Mouse (Mus musculus) mesoderm, embryonic 11.5 days (tissue): ENCODE measurements around the gene Ppfibp1.

Source experiments
- DNase-seq: peaks from one replicate; pipeline ENCODE4 v3.0.0-alpha.2; 2012; ENCODE audit warnings: low read depth, low spot score

Ppfibp1 gene

GRCm38 (mm10) chr6:146995878-146996277 lies 107.6 kb downstream of the Ppfibp1 start:
- no peak for DNase-seq

GRCm38 (mm10) chr6:146997006-146997405 lies 108.7 kb downstream of the Ppfibp1 start:
- no peak for DNase-seq

GRCm38 (mm10) chr6:146998710-146999109 lies 110.4 kb downstream of the Ppfibp1 start:
- DNase-seq = no peak

DNA sequence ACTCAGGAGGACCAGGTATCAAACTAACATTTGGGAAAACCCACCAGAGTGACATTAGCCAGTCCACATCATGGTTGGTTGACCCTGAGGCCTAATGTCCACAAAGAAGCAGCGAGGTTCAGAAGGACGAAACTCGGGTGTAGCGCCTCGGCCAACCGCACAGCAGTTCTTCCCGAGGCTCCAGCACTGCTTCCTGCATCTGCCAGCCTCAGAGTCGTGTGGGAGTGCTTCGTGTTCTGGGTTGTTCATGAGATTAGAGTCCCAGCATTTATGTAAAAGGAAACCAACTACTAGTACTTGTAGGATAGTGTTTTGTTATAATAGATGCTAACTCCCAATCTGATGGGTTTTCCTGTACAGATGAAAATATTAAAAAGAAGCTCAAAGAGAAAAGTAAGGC lies 111.0 kb downstream of the Ppfibp1 start:
- no peak for DNase-seq

DNA sequence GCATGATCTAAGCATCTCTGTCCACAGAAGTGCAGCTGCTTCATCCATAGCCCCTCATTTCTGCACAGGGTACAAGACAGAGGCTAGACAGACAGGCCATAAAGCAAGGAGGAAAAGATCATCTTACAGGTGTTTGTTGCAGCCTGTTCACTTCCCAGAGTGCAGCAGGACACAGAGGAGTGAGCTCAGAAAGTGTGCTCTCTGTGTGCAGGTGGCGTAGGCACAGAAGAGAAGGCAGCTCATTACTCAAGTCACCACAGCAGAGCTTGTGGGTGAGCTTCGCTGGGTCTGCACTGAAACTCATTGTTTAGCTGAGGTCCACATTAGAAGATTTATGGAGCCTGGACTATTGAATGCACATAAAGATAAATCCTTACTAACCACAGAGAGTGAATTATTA lies 111.5 kb downstream of the Ppfibp1 start:
- DNase-seq = no peak

GRCm38 (mm10) chr6:147008148-147008547 lies 119.9 kb downstream of the Ppfibp1 start:
- peak; percentile 56 for DNase-seq

- no peak for DNase-seq
Measured at GRCm38 (mm10) chr6:147010358-147010757, 122.1 kb downstream of the Ppfibp1 start.

DNA sequence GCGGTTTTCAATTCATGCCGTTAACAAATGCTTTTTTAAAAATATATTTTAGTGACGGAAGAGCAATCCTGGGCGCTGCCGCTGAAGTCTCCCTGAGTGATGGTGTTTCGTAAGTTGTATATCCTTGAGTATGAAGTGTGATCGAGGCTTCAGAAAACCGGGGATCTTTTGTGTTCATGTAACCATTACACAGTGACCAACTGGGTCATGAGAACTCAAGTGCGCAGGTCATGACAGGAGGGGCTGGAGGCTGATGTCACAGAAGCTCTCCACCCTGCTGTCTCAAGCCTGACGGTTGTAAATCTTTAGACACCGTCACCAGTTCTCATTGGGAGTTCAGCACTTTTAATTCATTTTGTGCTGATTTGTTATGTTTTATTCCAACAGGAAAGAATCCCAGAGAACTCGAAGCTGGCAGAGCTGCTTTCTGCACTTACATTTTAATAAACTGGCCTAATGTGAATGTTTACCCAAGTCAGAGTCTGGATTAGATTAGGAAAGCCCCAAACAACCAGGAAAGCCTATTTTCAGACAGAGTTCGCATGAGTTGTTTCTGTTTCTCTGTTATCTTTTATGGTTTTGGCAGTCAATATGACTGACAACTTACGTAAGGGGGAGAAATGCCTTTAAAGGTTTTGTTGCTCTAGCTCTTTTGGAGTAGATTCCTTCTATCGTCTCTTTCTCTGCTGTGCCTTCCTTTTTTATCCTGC lies 122.7 kb downstream of the Ppfibp1 start:
- DNase-seq = no peak

DNA sequence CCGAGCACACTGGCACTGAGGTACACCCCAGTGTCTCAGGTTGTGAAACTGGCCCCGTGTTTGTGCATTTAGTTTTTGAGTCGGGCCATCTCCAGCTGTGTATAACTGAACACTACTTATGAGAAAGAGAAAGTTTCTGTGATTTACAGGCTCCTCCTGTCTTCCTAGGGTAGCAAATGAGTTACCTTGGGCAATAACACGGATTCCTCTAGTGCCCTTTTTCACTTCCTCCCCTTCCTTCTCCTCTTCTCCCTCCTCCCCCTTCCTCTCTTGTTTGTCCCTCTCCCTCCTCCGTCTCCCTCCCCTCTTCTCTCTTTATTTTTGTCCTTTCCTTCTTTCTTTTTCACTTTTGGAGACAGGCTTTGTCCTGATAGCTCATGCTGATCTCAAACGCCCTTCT lies 123.3 kb downstream of the Ppfibp1 start:
- no peak for DNase-seq

- no peak for DNase-seq
Measured at GRCm38 (mm10) chr6:147011977-147012376, 123.7 kb downstream of the Ppfibp1 start.

DNA sequence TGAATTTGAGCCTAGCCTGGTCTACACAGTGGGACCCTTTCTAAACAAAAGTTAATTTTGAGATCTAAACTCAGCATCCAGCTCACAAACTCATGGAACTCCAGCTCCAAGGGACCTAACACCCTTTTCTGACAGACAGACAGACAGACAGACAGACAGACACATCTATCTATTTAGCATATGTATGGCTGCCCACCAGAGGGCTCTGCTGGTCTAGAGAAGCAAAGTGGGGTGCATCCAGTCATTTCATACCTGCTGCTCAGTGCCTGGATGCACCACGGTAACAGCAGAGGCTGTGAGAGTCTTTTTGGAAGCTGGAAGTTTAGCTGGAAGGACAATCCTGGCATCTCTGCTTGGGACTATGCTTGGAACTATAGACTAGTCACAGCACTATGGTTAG lies 125.3 kb downstream of the Ppfibp1 start:
- no peak for DNase-seq

GRCm38 (mm10) chr6:147017906-147018305 lies 129.6 kb downstream of the Ppfibp1 start:
- no peak for DNase-seq

DNA sequence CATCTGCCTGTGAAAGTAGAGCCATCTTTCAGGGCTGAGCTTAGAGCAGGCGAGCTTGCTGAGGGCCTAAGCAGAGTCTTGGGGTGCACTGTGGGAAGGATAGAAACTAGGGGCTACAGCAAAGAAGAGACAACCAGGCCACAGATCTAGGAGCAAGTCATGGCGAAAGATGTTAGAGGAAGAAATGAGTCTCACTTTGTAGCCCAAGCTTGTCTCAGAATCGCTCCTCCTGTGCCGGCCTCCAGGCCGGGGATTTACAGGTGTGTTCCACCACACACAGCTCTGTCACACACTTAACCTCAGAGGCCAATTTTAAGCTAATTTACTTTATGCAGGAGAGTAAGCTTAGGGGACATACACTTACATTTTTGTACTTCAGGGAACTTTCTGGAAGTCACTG lies 130.1 kb downstream of the Ppfibp1 start:
- DNase-seq = no peak

DNA sequence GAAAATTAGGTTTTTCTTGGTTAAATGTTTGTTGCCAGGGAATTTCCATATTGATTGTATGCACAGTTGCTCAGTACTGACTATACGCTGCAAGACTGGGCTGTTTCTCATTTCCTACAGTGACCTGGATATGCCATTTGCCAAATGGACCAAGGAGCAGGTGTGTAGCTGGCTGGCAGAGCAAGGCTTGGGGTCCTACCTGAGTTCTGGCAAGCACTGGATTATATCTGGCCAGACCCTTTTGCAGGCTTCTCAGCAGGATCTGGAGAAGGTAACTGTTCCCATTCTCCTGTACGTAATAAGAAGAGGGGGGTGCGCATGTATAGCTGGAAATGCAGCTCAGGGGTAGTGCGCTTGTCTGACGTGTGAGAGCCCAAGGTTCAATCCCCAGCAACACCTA lies 132.9 kb downstream of the Ppfibp1 start:
- DNase-seq = no peak

- DNase-seq = no peak
Measured at GRCm38 (mm10) chr6:147022375-147023132, 134.3 kb downstream of the Ppfibp1 start.

GRCm38 (mm10) chr6:147023133-147023395 lies 134.8 kb downstream of the Ppfibp1 start:
- no peak for DNase-seq

DNA sequence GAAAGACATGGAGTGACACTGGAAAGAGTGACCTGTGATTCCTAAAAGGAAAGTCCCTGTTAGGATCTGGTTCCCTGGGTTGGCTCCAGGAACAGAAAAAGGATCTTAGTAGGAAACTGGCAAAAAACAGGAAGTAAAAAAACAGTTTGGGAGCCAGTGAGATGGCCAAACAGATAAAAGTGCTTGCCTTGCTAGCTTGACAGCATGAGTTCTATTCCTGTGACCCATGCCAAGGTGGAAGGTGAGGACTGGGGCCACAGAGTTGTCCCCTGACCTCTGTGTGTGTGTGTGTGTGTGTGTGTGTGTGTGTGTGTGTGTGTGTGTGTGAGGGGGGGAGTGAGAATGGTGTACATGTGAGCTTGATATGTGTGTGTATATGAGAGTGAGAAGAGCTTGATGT lies 135.3 kb downstream of the Ppfibp1 start:
- no peak for DNase-seq

DNA sequence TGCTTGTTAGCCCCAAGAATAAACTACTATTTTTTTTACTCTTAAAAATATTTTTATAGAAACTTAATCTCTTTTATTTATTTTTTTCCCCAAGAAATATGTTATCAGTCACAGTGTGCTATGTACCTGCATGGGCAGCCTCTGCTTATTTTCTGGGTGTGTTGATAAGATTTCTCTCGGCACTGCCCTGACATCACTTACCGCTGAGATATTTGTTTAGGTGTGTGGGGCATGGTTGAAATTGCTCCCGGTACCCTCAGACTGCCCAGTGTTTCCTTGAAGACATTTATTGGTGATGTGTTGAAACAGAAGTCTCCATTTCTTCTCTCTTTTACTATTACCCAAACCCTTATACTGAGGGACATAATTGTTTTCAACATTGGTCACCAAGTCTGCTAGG lies 136.5 kb downstream of the Ppfibp1 start:
- no peak for DNase-seq

- DNase-seq = no peak
Measured at GRCm38 (mm10) chr6:147028396-147028795, 140.1 kb downstream of the Ppfibp1 start.

- DNase-seq = no peak
Measured at GRCm38 (mm10) chr6:147029591-147029990, 141.3 kb downstream of the Ppfibp1 start.

- no peak for DNase-seq
Measured at GRCm38 (mm10) chr6:147030096-147030885, 142.0 kb downstream of the Ppfibp1 start.

- peak; percentile 10 for DNase-seq
Measured at GRCm38 (mm10) chr6:147032303-147032925, 144.1 kb downstream of the Ppfibp1 start, which contains the start of gene Rep15. Rep15 (plus strand) TSS chr6:147032584.
